Mouse (Mus musculus) liver, adult 2 months (tissue): Measurements from ENCODE around the gene Tex29.

Experiments used
- CTCF ChIP-seq: fragments of 200-500 bp; IDR thresholded peaks from 2 replicates; pipeline ENCODE4 v1.5.1; 2011; ENCODE audit warnings: low read depth, low read length, control low read depth
- POLR2A ChIP-seq: fragments of 200-500 bp; IDR thresholded peaks from 2 replicates; pipeline ENCODE4 v1.6.1; 2011; ENCODE audit warnings: low read length, control low read depth; ENCODE audit not compliant: insufficient read depth; ENCODE audit errors: extremely low read depth

DNA sequence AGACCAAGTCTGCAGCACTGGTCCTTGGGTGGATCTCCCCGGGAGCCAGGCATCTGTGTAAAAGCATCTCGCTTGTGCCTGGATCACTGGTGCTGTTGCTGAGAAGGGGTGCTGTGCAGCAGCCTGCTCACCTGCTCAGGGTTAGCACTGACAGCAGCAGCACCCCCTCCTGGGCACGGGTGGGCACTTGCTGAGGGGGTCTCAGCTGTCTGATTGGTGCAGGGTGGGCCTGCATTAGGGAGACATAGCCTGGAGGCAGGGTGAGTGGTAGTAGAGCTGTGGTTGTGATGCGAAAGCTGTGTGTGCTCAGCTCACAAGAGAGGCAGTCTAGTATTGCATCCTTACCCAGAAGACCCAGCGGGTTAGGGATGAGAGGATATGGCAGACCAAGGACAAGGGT lies 20.1 kb upstream of the Tex29 start:
- TF ChIP-seq CTCF = no peak
- TF ChIP-seq POLR2A = no peak
